Mouse (Mus musculus): ENCODE results near the gene Camk1d.

- TF ChIP-seq MAFK (IDR thresholded peaks at IDR 0.05; ENCODE audit: insufficient read depth, low read depth, low read length) (no peak), ZC3H11A (IDR thresholded peaks at IDR 0.05; ENCODE audit: borderline replicate concordance, low read depth, low read length) (no peak), HCFC1 (IDR thresholded peaks at IDR 0.05; ENCODE audit: borderline replicate concordance, insufficient read depth, low read length) (no peak), CHD2 (IDR thresholded peaks at IDR 0.05; ENCODE audit: low read depth, low read length) (no peak), ZNF384 (IDR thresholded peaks at IDR 0.05; ENCODE audit: low read depth, low read length) (peak; percentile 45; the same call in 1 of the 2 replicates)
These were observed 430.0 kb downstream of the Camk1d start for GRCm38 (mm10) chr2:5284351-5284750.
